Mouse (Mus musculus) ES-Bruce4 (cell line): Measurements from ENCODE around the gene Olfr1392.

ENCODE experiments used
- CTCF ChIP-seq: IDR thresholded peaks from one replicate; pipeline ENCODE4 v1.8.1; 2011; ENCODE audit warnings: low read depth, low read length
- EP300 ChIP-seq: IDR thresholded peaks from 2 replicates; pipeline ENCODE4 v1.6.1; 2011; ENCODE audit warnings: low read depth, low read length; ENCODE audit not compliant: insufficient read depth
- POLR2A ChIP-seq: IDR thresholded peaks from one replicate; pipeline ENCODE4 v1.8.1; 2011; ENCODE audit warnings: low read length; ENCODE audit not compliant: insufficient read depth

DNA sequence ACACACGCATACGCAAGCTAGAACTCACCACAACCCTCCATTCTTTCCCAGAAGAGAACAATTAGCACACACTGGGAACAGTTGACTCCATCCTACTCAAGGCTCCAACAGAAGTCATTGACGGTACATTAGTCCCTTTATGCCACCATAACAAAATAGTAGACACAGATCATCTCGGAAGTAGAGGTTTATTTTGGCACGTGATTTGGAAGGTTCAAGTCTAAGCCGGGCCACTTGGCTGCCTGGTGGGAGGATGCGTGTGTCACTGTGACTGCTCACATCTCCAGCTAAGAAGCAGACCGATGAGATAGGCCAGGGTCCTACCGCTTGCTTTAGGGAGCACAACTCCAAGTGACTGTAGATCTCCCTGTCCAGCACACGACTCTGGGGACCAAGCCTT is 17.8 kb upstream of the Olfr1392 start:
- TF ChIP-seq POLR2A (no peak), CTCF (no peak), EP300 (no peak)
